Mouse (Mus musculus) layer of hippocampus, adult 2 months (tissue): ENCODE results near the gene Csf3. TPM values are rescaled to one million over a fixed set of nuclear protein-coding genes. Genes with fewer than 3 reads are reported as not detected.

ENCODE experiments used
- DNase-seq, 2 experiments: peaks; one replicate each; pipeline ENCODE4 v3.0.0; 2022; ENCODE audit warnings: low spot score in 2 of 2
- H3K27ac ChIP-seq: fragments of 200-600 bp; 2 replicates; pipeline ENCODE4 v1.8.1; 2022
- H3K4me3 ChIP-seq: fragments of 200-600 bp; 2 replicates; pipeline ENCODE4 v1.8.1; 2022; ENCODE audit warnings: mild to moderate bottlenecking
- CTCF ChIP-seq: fragments of 200-600 bp; conservative IDR thresholded peaks from 2 replicates; pipeline ENCODE4 v1.8.1; 2022; ENCODE audit warnings: antibody characterized with exemption, mild to moderate bottlenecking, moderate library complexity
- total RNA-seq, 2 experiments: library from RNA; stranded (reverse); gene quantifications; 2 replicates each; pipeline ENCODE4 v1.2.3; 2021

Csf3 gene
- total RNA-seq, 2 experiments from 2014 or later: not detected

DNA sequence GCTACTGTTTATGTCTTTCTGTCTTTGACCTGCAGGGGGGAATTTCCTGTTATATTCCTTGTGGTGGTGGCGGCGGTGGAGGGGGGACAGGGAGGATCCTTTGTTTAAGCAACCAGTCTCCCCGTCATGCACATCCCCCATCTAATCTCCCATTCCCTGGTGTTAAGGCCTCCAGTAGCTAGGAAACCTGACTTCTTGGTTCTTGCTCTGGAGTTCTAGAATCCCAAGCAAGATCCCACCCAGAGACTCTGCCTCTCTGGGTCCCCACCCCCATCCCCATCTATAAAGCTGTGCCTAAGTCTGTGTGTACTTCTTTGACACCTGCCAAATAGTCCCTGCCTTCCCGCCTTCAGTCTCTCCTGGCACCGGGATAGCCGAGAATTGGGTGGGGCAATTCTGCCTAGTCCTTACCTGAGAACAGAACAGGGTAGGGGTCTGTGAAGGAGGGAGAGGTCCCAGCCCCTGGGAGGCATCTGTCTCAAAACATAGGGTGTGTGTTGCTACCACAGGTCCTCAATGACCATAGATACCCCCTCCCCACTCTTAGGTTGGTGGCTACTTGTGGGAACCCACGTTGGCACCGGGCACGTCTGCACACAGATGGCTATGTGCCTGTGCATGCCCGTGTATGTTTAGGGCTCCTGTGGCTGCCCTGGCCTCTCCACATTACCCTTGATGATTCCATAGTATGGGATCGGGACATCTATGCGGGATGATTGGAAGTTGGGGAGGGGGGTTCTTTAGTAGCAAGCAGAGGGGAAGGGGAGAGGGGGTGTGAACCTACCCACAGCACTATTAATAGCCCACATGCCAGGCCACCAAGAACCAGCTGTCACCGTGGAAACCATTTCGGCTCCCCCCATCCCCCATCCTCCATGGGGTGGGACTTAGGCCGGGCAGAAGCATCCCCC is 47.7 kb downstream of the Csf3 start:
- Histone ChIP-seq H3K27ac (peak overlapping the region; percentile 97), H3K4me3 (peak overlapping the region; percentile 45)
- peak; percentile 49 for TF ChIP-seq CTCF
- DNase-seq: no peak

DNA sequence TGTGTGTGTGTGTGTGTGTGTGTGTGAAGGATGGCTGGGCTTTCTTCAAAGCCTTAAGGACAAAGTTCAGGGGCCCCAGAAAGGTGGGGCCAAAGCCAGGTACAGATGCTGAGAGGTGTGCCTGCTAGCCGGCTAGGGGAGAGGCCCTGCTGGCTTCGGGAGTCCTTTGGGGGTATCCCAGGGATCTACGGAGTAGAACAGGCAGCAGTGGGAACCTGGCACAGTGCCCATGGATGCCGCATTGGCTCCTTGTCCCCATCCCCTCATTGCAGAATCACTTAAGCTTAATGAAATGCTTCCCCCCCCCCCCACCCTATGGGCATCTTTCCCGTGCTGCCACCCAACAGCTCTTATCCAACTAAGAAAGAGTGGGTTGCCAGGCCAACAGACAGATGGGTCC is 48.7 kb downstream of the Csf3 start:
- Histone ChIP-seq H3K4me3 (peak overlapping the region; percentile 45), H3K27ac (peak overlapping the region; percentile 97)
- DNase-seq: no peak
- no peak for TF ChIP-seq CTCF

DNA sequence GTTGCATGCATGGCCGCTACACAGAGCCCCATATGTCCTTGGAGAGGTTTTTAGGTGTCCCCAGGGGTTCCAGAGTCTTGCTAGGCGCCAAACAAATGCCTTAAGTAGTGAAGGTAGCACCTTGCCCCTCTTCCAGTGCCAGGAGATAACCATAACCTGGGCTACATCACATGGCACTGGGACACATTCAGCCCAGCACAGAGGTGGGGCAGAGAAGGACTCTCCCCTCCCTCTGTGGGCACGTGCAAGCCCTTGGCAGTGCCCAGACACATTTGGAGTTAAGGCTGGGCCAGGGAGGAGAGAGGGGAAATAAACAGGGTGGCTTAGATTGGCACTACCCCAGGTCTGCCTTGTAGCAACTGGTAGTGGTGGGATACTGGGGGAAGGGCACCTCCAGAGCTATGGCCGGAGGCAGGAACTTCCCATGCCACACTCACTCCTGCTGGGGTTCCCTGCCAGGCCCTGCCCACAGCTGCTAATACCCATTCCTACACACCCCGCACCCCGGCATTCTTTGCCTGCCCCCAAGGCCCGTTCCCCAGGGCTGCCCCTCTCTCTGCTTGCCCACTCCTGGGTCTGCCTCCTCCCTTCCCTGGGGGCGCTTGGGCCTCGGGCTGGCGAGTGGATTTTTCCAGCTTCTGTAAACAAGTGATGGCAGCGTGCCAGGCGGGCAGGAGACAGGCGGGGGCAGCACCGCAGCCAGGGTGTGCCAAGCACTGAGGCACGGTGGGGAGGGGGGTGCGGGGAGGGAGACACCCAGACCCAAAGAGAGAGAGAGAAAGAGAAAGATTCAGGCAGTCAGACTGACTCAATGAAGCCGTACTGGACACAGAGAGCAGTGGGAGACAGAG is 49.5 kb downstream of the Csf3 start:
- H3K4me3 ChIP-seq: peak overlapping the region; percentile 45
- peak overlapping the region; percentile 97 for H3K27ac ChIP-seq
- DNase-seq: peak; percentile 82 to 86
- TF ChIP-seq CTCF: no peak

DNA sequence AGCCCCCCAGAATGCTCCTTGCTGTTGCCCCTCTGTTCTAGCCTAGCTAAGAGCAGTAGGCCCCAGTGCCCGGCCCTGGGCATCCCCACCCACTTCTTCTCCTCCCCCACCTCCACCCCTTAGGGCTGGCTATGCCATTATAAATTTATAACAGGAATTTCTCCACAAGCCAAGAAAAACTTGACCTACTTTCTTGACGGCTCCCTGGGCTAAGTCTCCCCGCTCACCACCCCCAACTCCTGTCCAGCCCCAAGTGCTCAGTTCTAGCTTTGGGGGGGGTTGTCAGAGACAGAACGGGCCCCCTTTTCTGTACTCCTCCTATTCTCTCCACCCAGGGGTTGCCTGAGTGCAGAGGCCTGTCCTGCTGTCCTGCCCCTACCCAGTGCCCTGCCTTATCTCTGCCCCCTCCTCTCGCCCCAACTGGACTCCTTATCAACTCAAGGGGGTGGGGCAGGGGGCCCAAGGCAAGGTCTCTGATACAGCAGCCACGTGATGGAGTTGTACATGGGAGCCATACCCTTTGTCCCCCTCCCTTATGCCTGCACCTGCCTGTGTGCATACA is 50.2 kb downstream of the Csf3 start:
- Histone ChIP-seq H3K27ac (peak overlapping the region; percentile 97), H3K4me3 (peak overlapping the region; percentile 45)
- no peak for DNase-seq
- no peak for TF ChIP-seq CTCF

DNA sequence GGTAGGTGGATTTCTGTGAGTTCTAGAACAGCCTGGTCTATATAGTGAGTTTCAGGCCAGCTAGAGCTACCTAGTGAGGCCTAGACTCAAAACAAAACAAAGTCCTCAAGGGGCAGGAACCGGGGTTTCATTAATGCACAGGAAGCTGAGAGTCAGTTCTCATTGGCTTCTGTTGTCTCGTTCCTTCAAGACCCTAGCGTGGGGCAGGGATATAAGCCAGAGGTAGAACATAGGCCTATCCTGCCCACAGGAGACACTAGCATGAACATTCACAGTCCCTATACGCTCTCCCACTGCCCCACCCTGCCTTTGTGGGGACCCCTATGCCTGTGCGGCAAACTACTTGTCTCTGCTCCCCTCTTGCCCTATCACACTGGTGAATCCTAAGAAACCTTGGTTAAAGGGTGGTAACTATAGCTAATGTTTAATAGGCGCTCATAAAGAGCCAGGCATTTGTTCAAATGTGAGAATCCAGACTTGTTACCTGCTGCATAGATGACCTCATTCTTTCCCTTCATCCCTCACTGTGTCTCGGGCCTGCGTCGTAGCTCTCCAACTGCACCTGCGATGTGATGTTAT is 51.6 kb downstream of the Csf3 start:
- H3K27ac ChIP-seq: peak overlapping the region; percentile 97
- DNase-seq: no peak
- no peak overlapping the region for H3K4me3 ChIP-seq
- 0 out of 2 replicates have a peak, but pooled peaks have one; percentile 9 for TF ChIP-seq CTCF

Other genes starting within 250 kb of the Csf3 start
- under 1 TPM in 1 of 2 experiments, not detected in 1; 0.20 TPM for gene Ikzf3, start 155.2 kb upstream of the Csf3 start, total RNA-seq
- gene Zpbp2, start 150.2 kb upstream of the Csf3 start, total RNA-seq: not detected
- 10 to 100 TPM; 51.1 to 55.8 TPM for gene Ormdl3, start 113.9 kb upstream of the Csf3 start, total RNA-seq
- not detected for gene Lrrc3c, start 103.0 kb upstream of the Csf3 start, total RNA-seq
- 10 to 100 TPM; 11.4 to 11.5 TPM for gene Gm12355, start 75.6 kb upstream of the Csf3 start, total RNA-seq
- not detected for gene Gsdma3, start 74.9 kb upstream of the Csf3 start, total RNA-seq
- not detected for gene Gsdma2, start 54.5 kb upstream of the Csf3 start, total RNA-seq
- not detected for gene Gsdma, start 36.9 kb upstream of the Csf3 start, total RNA-seq
- 100 to 1,000 TPM; 123 to 125 TPM for gene Psmd3, start 18.7 kb upstream of the Csf3 start, total RNA-seq
- 100 to 1,000 TPM; 146 to 148 TPM for gene Med24, start 28.2 kb downstream of the Csf3 start, total RNA-seq
- gene Thra, start 39.4 kb downstream of the Csf3 start, total RNA-seq: 1,000 to 10,000 TPM in 1 of 2 experiments, 100 to 1,000 TPM in 1; 996 to 1,082 TPM
- 10 to 100 TPM; 93.2 to 94.0 TPM for gene Nr1d1, start 74.1 kb downstream of the Csf3 start, total RNA-seq
- gene Msl1, start 94.3 kb downstream of the Csf3 start, total RNA-seq: 100 to 1,000 TPM; 168 to 178 TPM
- gene Casc3, start 103.6 kb downstream of the Csf3 start, total RNA-seq: 10 to 100 TPM; 61.0 to 62.1 TPM
- gene Rapgefl1, start 135.5 kb downstream of the Csf3 start, total RNA-seq: 100 to 1,000 TPM; 213 to 240 TPM
- 10 to 100 TPM; 68.6 to 70.9 TPM for gene Wipf2, start 162.4 kb downstream of the Csf3 start, total RNA-seq
- gene Cdc6, start 206.5 kb downstream of the Csf3 start, total RNA-seq: under 1 TPM; 0.52 to 0.64 TPM
- gene Rara, start 226.6 kb downstream of the Csf3 start, total RNA-seq: 10 to 100 TPM; 15.4 to 19.0 TPM